Mouse (Mus musculus) spleen, adult 12 weeks (tissue): ENCODE data around the gene Fam166b.

Experiments
- DNase-seq: peaks from one replicate; pipeline ENCODE4 v3.0.0; 2022; ENCODE audit warnings: low spot score

Gene Fam166b

DNA sequence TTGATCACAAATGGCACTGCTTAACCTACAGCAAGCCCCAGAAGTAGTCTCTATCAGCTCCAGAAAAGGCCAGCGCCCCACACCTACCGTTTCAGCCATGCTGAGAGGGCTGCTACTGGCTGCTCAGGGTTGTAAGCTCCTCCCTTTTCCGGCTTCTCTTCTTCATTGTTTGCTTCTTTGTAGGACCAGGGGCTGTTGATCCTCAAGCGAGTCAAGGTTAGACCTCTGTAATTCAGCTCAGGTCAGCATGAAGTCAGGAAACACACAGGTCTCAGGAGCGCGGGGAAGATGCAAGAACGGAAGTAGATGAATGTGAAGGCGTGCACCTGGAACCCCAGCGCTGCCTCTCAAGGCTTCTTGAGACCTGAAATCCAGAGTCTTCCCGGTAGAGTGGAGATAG, 24.2 kb downstream of the Fam166b start:
- DNase-seq: no peak

DNA sequence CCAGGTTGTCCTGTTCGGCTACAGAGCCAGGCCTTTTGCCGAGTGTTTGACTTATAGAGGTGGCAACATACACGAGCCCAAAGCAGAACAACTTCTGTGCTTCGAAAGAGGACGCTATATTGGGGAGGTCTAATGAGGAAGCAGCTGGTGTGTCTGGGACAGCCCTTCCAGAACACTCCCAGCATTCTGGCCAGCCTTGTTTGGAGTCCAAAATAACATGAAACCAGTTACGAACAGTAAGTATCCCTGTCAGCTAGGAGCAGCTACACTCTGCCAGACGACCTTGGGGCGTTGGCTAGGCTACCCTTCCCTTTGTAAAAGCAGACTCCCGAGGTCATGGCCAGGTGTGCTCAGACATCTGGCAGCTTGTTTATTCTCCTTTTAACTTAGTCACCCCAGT, 26.7 kb downstream of the Fam166b start:
- DNase-seq: no peak

GRCm38 (mm10) chr4:43401486-43401885, 27.4 kb downstream of the Fam166b start:
- no peak for DNase-seq

DNA sequence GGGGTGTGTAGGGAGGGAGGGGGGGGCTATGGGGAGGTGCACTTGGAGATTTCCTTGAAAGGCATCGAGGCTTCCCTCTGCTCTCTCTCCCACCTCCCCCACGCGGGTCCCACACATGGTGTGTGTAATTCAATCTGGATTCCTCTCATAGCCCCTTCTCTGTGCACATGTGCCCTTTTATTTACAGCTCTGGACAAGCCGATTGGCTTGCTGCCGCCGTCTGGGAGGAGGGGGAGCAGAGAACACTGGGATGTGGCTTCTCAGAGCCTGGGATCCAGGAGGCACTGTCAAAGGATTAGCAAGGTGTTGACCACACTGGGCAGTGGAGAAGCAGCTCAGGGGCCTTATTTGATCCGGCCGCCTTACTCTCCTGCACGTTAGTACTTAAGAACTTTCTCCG, 28.0 kb downstream of the Fam166b start:
- DNase-seq: no peak

GRCm38 (mm10) chr4:43399391-43400131, 29.4 kb downstream of the Fam166b start:
- DNase-seq: no peak

DNA sequence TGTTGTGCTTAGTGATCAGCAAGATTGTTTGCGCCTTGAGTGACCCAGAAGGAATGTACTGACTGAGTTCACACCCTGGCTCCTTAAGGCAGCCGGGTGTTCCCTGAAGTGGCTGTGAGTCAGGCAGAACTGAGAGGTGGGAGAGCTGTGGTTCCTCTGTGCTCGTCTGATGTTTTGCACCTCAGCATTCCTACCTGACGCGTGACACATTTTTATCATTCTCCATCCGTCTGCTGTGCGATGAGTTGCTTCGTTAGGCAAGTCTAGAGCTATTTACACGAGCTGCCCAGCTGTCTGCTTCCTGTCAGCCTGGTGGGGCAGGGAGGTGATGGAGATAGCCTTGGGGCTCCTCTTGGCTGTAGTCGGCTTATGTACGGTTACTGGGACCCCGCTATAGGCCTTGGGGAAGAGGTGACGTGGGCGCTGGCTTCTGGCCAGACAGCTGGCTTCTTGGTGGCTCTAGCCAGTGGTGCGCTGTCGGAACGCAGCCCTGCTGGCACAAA, 30.1 kb downstream of the Fam166b start:
- DNase-seq: no peak

DNA sequence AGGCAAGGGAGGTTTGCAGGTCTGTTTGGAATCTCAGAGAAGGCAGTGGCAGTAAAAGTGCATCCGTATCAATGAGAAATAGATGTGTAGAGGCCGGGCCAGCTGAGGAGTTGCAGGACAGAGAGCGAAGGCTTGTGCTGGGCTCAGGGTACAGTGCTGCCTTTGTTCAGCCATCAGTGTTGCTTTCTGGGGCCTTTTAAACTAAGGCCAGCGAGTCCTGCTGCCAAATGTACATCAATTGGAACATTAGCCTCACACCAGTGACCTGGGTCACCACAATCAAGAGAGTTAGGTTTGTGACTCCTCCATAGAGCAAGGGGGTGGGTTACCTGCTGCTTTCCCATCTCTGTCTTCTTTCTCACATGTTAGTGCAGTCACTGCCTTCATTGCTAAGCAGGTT, 30.9 kb downstream of the Fam166b start:
- no peak for DNase-seq

GRCm38 (mm10) chr4:43396381-43396780, 32.6 kb downstream of the Fam166b start:
- no peak for DNase-seq

GRCm38 (mm10) chr4:43395836-43396235, 33.1 kb downstream of the Fam166b start:
- DNase-seq: no peak

DNA sequence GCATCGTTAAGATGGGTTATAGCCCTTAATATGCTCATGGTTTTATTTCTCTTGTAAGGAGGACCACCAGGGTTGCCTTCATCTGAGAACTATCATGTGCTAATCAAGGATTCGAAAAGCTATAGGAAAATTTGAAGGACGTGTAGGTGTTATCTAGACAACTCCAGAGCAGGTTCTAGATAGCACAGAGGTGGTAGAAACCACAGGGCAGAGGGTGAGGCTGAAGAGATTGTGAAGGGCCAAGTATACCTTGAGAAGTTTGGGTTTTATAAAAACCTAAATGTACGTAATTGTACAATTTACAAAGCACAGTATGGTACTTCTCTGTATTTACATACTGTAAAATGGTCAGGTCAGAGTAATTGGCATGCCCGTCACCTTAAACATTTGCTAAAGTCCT, 33.8 kb downstream of the Fam166b start:
- no peak for DNase-seq

GRCm38 (mm10) chr4:43394345-43394891, 34.5 kb downstream of the Fam166b start:
- no peak for DNase-seq

- DNase-seq: no peak
Observed at GRCm38 (mm10) chr4:43391521-43392050, 37.3 kb downstream of the Fam166b start.

DNA sequence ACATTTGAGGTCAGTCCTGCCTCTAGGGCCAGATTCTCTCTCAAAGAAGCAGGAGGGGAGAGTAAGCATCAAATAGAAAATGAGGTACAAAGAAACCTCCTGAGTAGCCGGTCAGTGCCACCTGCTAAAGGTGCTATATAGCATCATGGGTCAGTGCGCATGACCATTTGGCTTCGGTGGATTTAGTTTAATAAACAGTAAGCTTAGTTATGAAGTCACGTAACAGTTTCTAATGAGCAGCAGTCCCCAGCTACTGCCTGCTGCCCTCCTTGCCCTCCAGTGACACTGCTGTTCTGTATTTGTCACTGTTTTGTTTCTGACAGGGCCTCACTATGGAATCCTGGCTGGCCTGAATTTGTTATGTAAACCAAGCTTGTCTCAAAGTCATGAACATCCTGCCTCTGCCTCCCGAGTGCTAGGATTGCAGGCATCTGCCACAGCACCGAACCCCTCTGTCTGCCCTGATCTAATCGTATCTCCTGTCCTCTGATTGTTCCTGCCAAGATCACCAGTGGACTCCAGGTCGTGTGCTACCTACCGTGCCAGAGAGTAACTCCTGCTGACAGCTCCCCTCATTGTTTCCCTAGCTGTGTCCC, 39.0 kb downstream of the Fam166b start:
- no peak for DNase-seq

- no peak for DNase-seq
Observed at GRCm38 (mm10) chr4:43389390-43389789, 39.5 kb downstream of the Fam166b start.

- DNase-seq: no peak
Observed at GRCm38 (mm10) chr4:43386932-43387331, 42.0 kb downstream of the Fam166b start.

- DNase-seq: no peak
Observed at GRCm38 (mm10) chr4:43384541-43384940, 44.4 kb downstream of the Fam166b start.

- no peak for DNase-seq
Observed at GRCm38 (mm10) chr4:43384083-43384460, 44.9 kb downstream of the Fam166b start.

- DNase-seq: no peak
Observed at GRCm38 (mm10) chr4:43383246-43384082, 45.5 kb downstream of the Fam166b start.

- no peak for DNase-seq
Observed at GRCm38 (mm10) chr4:43382155-43383020, 46.5 kb downstream of the Fam166b start.

DNA sequence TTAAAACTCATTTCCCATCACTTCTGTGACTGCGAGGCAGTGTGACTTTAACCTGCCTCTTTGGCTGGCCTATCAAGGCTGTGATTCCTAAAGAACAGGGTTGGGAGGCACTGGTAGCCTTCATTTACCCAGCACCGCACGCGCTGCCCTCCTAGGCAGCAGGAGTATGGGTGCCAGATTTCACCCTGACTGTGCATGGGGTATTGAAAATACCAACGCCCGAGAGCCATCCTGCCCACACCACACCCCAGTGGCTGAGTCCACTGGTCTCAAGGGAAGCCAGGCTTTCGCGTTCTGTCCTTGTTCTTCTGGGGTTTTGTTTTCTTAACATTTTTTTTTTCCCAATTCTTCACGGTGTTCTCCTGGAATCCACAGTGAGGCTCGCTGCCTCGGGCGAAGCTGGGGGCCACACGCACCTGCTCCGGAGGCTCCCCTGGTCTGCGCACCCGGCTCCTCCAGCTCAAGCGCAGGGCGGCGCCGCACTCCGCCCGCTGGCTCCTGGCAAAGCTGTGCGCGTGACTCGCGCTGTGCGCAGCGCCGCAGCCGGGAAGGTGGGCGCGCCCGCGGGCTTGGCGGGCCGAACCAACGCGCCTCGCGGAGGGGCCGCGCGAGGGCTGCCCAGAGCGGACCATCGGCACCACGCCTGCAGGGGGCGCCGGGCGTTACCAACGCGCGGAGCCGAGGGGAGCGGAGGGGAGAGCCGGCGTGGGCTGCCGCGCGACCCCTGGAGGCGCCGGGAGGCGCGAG, 47.4 kb downstream of the Fam166b start, which contains the start of gene Rusc2:
Rusc2 (plus strand) TSS at position 572 of the 747 bp plus-strand sequence.
- DNase-seq: no peak
